Mouse (Mus musculus): ENCODE data around the gene Gpr19. TPM values are rescaled to one million over a fixed set of nuclear protein-coding genes. Genes with fewer than 3 reads are reported as not detected.

The Gpr19 gene
- polyA plus RNA-seq, 1 experiment = 15.6 TPM

GRCm38 (mm10) chr6:134928889-134929310 lies 30.5 kb upstream of the Gpr19 start:
- H3K4me3 ChIP-seq (ENCODE audit: control insufficient read depth, insufficient read depth, low read length) = peak overlapping the region; percentile 99
- peaks cover 18% of the 10 kb centered on the region for H3K4me1 ChIP-seq (replicated peaks; ENCODE audit: control insufficient read depth, insufficient read depth, low read length)
- DNase-seq = peak; percentile 47
- under 1% methylated on average over 15 of the region's 15 CpGs for WGBS
- no peaks in the 10 kb centered on the region for H3K27me3 ChIP-seq (ENCODE audit: control insufficient read depth, insufficient read depth, low read length)
- no peaks in the 10 kb centered on the region; the same call in 1 of the 2 replicates for H3K36me3 ChIP-seq (ENCODE audit: control insufficient read depth, insufficient read depth, low read length)
- no peak for TF ChIP-seq POLR2A (IDR thresholded peaks at IDR 0.05; ENCODE audit: control insufficient read depth, extremely low read depth, insufficient read depth, low read length, poor library complexity)
- no peak for TF ChIP-seq CTCF (IDR thresholded peaks at IDR 0.05; ENCODE audit: borderline replicate concordance, control insufficient read depth, extremely low read depth, insufficient read depth, low read length, poor library complexity)
- peak overlapping the region; percentile 95 for H3K27ac ChIP-seq (ENCODE audit: control insufficient read depth, insufficient read depth, low read length)

GRCm38 (mm10) chr6:134928096-134928888 lies 29.9 kb upstream of the Gpr19 start:
- Histone ChIP-seq H3K4me3 (ENCODE audit: control insufficient read depth, insufficient read depth, low read length) (peak overlapping the region; percentile 59), H3K27ac (ENCODE audit: control insufficient read depth, insufficient read depth, low read length) (peak overlapping the region; percentile 98), H3K4me1 (replicated peaks; ENCODE audit: control insufficient read depth, insufficient read depth, low read length) (peaks cover 17% of the 10 kb centered on the region), H3K36me3 (ENCODE audit: control insufficient read depth, insufficient read depth, low read length) (peaks cover 4% of the 10 kb centered on the region; the same call in 1 of the 2 replicates), H3K27me3 (ENCODE audit: control insufficient read depth, insufficient read depth, low read length) (no peaks in the 10 kb centered on the region)
- peak; percentile 70 for TF ChIP-seq POLR2A (IDR thresholded peaks at IDR 0.05; ENCODE audit: control insufficient read depth, extremely low read depth, insufficient read depth, low read length, poor library complexity)
- no peak for TF ChIP-seq CTCF (IDR thresholded peaks at IDR 0.05; ENCODE audit: borderline replicate concordance, control insufficient read depth, extremely low read depth, insufficient read depth, low read length, poor library complexity)
- WGBS = under 1% methylated on average over 63 of the region's 63 CpGs
- DNase-seq = peak; percentile 69

DNA sequence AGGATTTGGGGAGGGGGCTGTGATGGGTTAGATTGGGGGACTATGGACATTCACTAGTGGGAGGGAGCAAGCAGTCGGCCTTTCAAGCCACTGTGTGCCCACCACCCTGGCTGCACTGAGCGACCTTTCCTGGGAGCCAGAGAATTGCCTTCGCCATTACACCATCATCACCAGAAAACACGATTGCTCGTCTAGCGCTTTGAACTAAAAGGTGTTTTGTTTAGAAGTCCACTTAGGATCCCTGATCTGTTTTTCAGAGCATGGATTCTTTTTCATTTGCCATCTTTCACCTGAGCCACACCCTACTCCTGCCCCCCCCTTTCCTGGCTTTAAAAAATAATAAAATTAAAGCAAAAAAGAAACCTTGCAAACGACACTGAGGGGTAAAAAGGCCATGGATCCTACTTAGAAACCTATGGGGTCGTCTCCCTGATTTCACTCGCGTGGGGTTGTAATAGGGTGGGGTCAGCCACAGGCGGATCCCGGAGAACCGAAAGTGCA lies 29.3 kb upstream of the Gpr19 start:
- Histone ChIP-seq H3K27ac (ENCODE audit: control insufficient read depth, insufficient read depth, low read length) (peak overlapping the region; percentile 98), H3K36me3 (ENCODE audit: control insufficient read depth, insufficient read depth, low read length) (peaks cover 4% of the 10 kb centered on the region; the same call in 1 of the 2 replicates), H3K4me1 (replicated peaks; ENCODE audit: control insufficient read depth, insufficient read depth, low read length) (peaks cover 16% of the 10 kb centered on the region), H3K27me3 (ENCODE audit: control insufficient read depth, insufficient read depth, low read length) (no peaks in the 10 kb centered on the region), H3K4me3 (ENCODE audit: control insufficient read depth, insufficient read depth, low read length) (peak overlapping the region; percentile 59)
- DNase-seq = peak; percentile 40
- TF ChIP-seq CTCF (IDR thresholded peaks at IDR 0.05; ENCODE audit: borderline replicate concordance, control insufficient read depth, extremely low read depth, insufficient read depth, low read length, poor library complexity) = no peak
- TF ChIP-seq POLR2A (IDR thresholded peaks at IDR 0.05; ENCODE audit: control insufficient read depth, extremely low read depth, insufficient read depth, low read length, poor library complexity) = no peak
- WGBS = under 1% methylated on average over 13 of the region's 13 CpGs

GRCm38 (mm10) chr6:134926803-134927594 lies 28.6 kb upstream of the Gpr19 start:
- Histone ChIP-seq H3K27ac (ENCODE audit: control insufficient read depth, insufficient read depth, low read length) (peak overlapping the region; percentile 98), H3K36me3 (ENCODE audit: control insufficient read depth, insufficient read depth, low read length) (peaks cover 10% of the 10 kb centered on the region), H3K4me3 (ENCODE audit: control insufficient read depth, insufficient read depth, low read length) (peak overlapping the region; percentile 59), H3K4me1 (replicated peaks; ENCODE audit: control insufficient read depth, insufficient read depth, low read length) (peaks cover 16% of the 10 kb centered on the region), H3K27me3 (ENCODE audit: control insufficient read depth, insufficient read depth, low read length) (no peaks in the 10 kb centered on the region)
- TF ChIP-seq POLR2A (IDR thresholded peaks at IDR 0.05; ENCODE audit: control insufficient read depth, extremely low read depth, insufficient read depth, low read length, poor library complexity) = 0 out of 2 replicates have a peak, but pooled peaks have one; percentile 47
- 0 out of 2 replicates have a peak, but pooled peaks have one; percentile 7 for TF ChIP-seq CTCF (IDR thresholded peaks at IDR 0.05; ENCODE audit: borderline replicate concordance, control insufficient read depth, extremely low read depth, insufficient read depth, low read length, poor library complexity)
- peak; percentile 61 for DNase-seq
- WGBS = under 1% methylated on average over 63 of the region's 63 CpGs

GRCm38 (mm10) chr6:134926338-134926705 lies 27.9 kb upstream of the Gpr19 start:
- no peak for DNase-seq
- WGBS = 23% methylated on average over 3 of the region's 3 CpGs
- Histone ChIP-seq H3K27ac (ENCODE audit: control insufficient read depth, insufficient read depth, low read length) (peak overlapping the region; percentile 98; the same call in 1 of the 2 replicates), H3K4me1 (replicated peaks; ENCODE audit: control insufficient read depth, insufficient read depth, low read length) (peaks cover 16% of the 10 kb centered on the region), H3K27me3 (ENCODE audit: control insufficient read depth, insufficient read depth, low read length) (no peaks in the 10 kb centered on the region), H3K36me3 (ENCODE audit: control insufficient read depth, insufficient read depth, low read length) (peaks cover 12% of the 10 kb centered on the region), H3K4me3 (ENCODE audit: control insufficient read depth, insufficient read depth, low read length) (peak overlapping the region; percentile 59)
- no peak for TF ChIP-seq POLR2A (IDR thresholded peaks at IDR 0.05; ENCODE audit: control insufficient read depth, extremely low read depth, insufficient read depth, low read length, poor library complexity)

- H3K36me3 ChIP-seq (ENCODE audit: control insufficient read depth, insufficient read depth, low read length) = peaks cover 12% of the 10 kb centered on the region
- H3K4me1 ChIP-seq (replicated peaks; ENCODE audit: control insufficient read depth, insufficient read depth, low read length) = peaks cover 14% of the 10 kb centered on the region
- no peak for DNase-seq
- TF ChIP-seq CTCF (IDR thresholded peaks at IDR 0.05; ENCODE audit: borderline replicate concordance, control insufficient read depth, extremely low read depth, insufficient read depth, low read length, poor library complexity) (no peak), POLR2A (IDR thresholded peaks at IDR 0.05; ENCODE audit: control insufficient read depth, extremely low read depth, insufficient read depth, low read length, poor library complexity) (no peak)
- no peak overlapping the region for H3K4me3 ChIP-seq (ENCODE audit: control insufficient read depth, insufficient read depth, low read length)
- no peak overlapping the region for H3K27ac ChIP-seq (ENCODE audit: control insufficient read depth, insufficient read depth, low read length)
- 53% methylated on average over 4 of the region's 4 CpGs for WGBS
- no peaks in the 10 kb centered on the region for H3K27me3 ChIP-seq (ENCODE audit: control insufficient read depth, insufficient read depth, low read length)
These were observed 27.4 kb upstream of the Gpr19 start for GRCm38 (mm10) chr6:134925673-134926337.
